Mouse (Mus musculus): ENCODE measurements around the gene Sorl1.
A peak's percentile ranks its signal among the peaks of the same experiment; 100 is the strongest.

Gene Sorl1

GRCm38 (mm10) chr9:41999498-42000473 is 124.3 kb downstream of the Sorl1 start:
- peak; percentile 13 for DNase-seq (ENCODE audit: low read depth)

- DNase-seq (ENCODE audit: low read depth): no peak
Measured at GRCm38 (mm10) chr9:41995278-41995677, 128.8 kb downstream of the Sorl1 start.

- no peak for DNase-seq (ENCODE audit: low read depth)
Measured at GRCm38 (mm10) chr9:41993821-41994220, 130.3 kb downstream of the Sorl1 start.

GRCm38 (mm10) chr9:41992841-41993240 is 131.3 kb downstream of the Sorl1 start:
- DNase-seq (ENCODE audit: low read depth): no peak

- no peak for DNase-seq (ENCODE audit: low read depth)
Measured at GRCm38 (mm10) chr9:41985636-41986035, 138.5 kb downstream of the Sorl1 start.

- no peak for DNase-seq (ENCODE audit: low read depth)
Measured at GRCm38 (mm10) chr9:41985052-41985451, 139.0 kb downstream of the Sorl1 start.

- no peak for DNase-seq (ENCODE audit: low read depth)
Measured at GRCm38 (mm10) chr9:41984306-41984705, 139.8 kb downstream of the Sorl1 start.

GRCm38 (mm10) chr9:41983286-41983685 is 140.8 kb downstream of the Sorl1 start:
- DNase-seq (ENCODE audit: low read depth): no peak

- DNase-seq (ENCODE audit: low read depth): no peak
Measured at GRCm38 (mm10) chr9:41982760-41983159, 141.3 kb downstream of the Sorl1 start.

GRCm38 (mm10) chr9:41982023-41982422 is 142.1 kb downstream of the Sorl1 start:
- no peak for DNase-seq (ENCODE audit: low read depth)

- no peak for DNase-seq (ENCODE audit: low read depth)
Measured at GRCm38 (mm10) chr9:41981306-41981705, 142.8 kb downstream of the Sorl1 start.

GRCm38 (mm10) chr9:41980796-41981195 is 143.3 kb downstream of the Sorl1 start:
- no peak for DNase-seq (ENCODE audit: low read depth)

GRCm38 (mm10) chr9:41978366-41978765 is 145.7 kb downstream of the Sorl1 start:
- no peak for DNase-seq (ENCODE audit: low read depth)

GRCm38 (mm10) chr9:41975968-41976367 is 148.1 kb downstream of the Sorl1 start:
- no peak for DNase-seq (ENCODE audit: low read depth)

GRCm38 (mm10) chr9:41974661-41975060 is 149.4 kb downstream of the Sorl1 start:
- no peak for DNase-seq (ENCODE audit: low read depth)

- DNase-seq (ENCODE audit: low read depth): peak; percentile 2
Measured at GRCm38 (mm10) chr9:41973775-41974657, 150.1 kb downstream of the Sorl1 start.

- DNase-seq (ENCODE audit: low read depth): no peak
Measured at GRCm38 (mm10) chr9:41969961-41970360, 154.1 kb downstream of the Sorl1 start.

GRCm38 (mm10) chr9:41968673-41969460 is 155.2 kb downstream of the Sorl1 start:
- no peak for DNase-seq (ENCODE audit: low read depth)

- DNase-seq (ENCODE audit: low read depth): no peak
Measured at GRCm38 (mm10) chr9:41961274-41961673, 162.8 kb downstream of the Sorl1 start.

GRCm38 (mm10) chr9:41958282-41958681 is 165.8 kb downstream of the Sorl1 start:
- DNase-seq (ENCODE audit: low read depth): no peak

- no peak for DNase-seq (ENCODE audit: low read depth)
Measured at GRCm38 (mm10) chr9:41953486-41953885, 170.6 kb downstream of the Sorl1 start.

Measured in c-Kit-positive CD71-negative TER-119-negative erythroid progenitor cells, embryonic 14.5 days (primary cell).